Mouse (Mus musculus): Measurements from ENCODE around the gene Sec31b.

Sec31b gene

DNA sequence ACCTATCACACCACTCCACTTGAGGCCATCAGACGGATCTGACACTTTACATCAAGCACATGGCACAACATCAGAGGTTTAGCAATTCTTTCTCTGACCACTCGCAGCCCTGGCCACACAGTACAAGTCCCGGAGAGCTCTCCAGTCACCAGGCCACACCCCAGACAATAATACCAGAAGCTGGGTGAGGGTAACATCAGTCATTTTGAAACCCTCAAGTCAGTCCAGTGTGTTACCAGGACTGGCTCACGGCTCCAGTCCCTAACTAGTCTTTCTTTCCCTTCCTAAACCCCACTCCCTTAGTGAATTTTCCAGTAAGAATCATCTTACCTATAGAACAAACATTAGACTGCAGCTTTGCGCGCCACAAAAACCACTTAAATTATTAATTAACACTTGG is 15.6 kb downstream of the Sec31b start:
- DNase-seq = no peak

DNA sequence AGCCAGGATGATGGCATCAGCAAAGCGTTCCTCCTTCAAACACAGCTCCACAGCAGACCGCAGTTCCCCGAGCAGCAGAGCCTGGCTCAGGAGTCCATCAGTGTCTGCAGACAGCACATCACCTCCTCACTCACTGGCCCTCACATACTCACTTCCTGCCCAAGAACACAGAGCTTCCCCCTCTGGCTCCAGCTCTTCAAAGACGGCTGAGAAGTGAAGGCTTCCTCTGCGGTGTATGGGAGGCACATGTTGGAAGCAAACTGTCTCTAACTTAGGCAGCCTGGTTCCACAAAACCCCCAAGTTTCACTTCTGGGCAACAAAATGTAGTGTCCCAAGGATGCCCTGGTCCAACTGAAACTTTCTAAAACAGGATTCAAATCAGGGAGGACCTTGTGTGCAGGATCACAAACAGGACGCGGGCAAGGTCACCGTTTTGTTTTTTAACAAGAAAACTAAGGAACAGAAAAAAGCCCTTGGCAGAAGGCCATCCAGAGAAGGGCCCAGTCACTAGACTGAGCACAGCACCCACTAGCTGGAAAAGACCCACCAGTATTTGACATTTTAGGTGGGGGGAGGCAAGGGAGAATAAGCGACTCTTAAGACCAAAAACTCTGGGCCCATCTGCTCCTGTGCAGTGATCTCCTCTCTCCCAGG is 20.0 kb downstream of the Sec31b start:
- no peak for DNase-seq

DNA sequence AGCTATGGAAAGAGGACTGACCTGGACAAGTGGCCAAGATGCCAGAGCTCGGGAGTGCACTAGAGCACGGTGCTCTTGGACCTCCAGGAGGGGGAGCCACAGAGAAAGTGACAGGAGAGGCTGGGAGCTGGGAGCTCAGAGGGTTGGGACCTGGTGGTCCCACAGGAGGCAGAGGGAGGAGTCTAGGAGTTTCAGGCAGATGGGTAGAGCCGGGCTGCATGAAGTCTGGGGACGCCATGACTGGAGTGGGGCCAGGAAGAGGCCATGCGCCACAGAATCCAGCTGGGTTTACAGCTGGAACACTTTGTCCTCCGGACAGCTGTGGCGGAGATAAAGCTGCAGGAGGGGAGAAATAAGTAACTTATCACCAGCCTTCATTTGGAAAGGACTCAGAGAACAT is 26.5 kb downstream of the Sec31b start:
- DNase-seq = peak; percentile 74

- no peak for DNase-seq
Observed at GRCm38 (mm10) chr19:44517996-44518768, 27.5 kb downstream of the Sec31b start.

DNA sequence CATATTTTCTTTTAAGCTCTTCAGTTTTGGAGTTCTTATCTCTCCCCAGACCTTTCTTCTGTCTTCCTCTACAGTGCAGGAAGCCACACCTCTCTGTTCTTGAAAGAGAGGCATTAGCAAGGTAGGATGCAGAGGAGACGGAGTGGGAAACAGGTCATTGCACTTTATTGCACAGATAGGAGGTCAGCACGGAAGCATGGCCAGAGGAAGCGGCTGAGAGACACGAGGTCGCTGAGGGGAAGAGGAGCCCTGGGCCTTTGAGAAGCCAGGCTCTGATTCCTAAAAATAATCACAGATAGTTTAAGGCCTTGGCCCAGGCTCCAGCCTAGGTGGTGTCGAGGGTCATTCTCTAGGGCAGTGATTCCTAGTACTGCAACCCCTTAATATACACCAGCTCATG is 29.9 kb downstream of the Sec31b start:
- DNase-seq = no peak

- no peak for DNase-seq
Observed at GRCm38 (mm10) chr19:44514521-44515451, 30.9 kb downstream of the Sec31b start.

- DNase-seq = no peak
Observed at GRCm38 (mm10) chr19:44513921-44514482, 31.7 kb downstream of the Sec31b start.

DNA sequence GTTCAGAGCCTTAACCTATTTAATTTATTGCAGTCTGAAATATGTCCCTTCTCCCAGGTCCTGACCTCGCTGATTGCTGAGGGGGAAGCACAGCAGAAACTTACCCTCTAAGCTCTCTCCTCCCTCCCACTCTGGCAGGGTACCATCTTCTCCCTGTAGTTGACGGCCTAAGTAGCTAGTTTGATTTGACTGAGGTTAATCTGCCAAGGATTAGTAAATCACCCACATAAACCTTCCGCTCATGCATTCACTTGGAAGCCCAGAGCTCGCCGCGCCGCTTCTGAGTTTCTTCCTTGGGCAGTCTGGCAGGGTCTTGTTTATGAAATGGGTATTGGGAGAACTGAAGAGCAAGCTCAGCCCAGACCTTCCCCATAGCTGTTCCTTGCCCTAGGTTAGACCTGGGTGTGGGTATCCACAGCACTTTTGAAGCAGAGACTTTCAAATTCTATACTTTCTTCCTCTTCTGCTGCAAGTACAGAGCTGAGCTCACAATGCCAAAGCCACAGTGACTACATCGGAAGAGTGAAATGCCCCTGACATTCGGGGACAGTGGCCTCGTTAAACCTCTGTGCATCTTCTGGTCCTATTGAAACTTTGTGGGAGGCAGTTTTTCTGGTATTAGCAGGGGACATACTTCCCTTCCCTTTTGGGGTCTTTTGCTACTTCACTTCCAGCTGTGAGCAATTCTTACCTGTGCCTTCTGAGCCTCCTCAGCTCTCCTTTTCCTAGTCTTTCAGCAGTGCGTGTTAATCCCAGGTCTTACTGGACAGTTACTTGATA is 32.4 kb downstream of the Sec31b start:
- no peak for DNase-seq

GRCm38 (mm10) chr19:44512601-44513000 is 33.1 kb downstream of the Sec31b start:
- no peak for DNase-seq

DNA sequence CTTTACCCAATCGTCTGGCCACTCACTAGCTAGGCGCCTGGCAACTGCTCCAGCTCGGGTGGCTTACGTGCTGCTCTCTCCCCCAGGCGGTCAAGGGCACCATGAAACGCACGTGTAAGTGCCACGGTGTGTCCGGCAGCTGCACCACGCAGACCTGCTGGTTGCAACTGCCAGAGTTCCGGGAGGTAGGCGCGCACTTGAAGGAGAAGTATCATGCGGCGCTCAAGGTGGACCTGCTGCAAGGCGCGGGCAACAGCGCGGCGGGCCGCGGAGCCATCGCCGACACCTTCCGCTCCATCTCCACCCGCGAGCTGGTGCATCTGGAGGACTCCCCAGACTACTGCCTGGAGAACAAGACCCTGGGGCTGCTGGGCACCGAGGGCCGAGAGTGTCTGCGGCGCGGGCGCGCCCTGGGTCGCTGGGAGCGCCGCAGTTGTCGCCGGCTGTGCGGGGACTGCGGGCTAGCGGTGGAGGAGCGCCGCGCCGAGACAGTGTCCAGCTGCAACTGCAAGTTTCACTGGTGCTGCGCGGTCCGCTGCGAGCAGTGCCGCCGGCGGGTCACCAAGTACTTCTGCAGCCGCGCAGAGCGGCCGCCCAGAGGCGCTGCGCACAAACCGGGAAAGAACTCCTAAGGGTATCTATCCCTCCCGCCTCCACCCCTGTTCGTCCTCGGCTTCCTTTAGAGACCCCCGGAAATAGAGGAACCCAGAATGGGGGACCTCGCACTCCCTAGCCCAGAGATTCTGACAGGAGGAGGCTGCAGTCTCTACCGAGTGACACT is 34.0 kb downstream of the Sec31b start:
- DNase-seq = peak; percentile 51

DNA sequence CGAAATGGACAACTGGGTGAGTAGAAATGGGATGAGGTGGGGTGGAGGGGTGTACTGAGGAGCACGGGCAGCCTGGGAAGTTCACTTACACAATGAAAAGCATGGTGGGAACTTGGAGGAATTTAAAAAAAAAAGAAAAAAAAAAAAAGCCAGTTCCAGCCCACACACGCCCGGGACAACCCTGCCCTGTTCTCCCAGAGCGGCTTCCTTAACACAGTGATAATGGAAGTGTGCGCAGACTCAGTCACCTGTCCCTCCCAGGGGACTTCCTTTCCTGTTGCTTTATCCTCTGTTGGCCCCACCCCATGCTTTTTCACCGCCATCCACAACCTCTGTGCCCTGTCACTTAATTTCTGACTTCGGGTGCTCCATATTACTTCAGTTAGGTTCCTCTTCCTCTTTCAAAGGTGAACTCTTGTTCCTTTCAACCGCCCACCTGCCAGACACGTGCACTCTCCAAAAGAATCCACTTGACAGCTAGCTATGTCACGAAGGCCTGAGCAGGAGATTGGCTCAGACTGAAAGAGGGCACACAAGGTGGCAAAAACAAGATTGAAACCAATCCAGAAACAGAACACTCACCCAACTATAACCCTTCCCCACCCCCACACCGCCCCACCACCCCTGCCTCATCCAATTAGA is 35.0 kb downstream of the Sec31b start:
- no peak for DNase-seq

DNA sequence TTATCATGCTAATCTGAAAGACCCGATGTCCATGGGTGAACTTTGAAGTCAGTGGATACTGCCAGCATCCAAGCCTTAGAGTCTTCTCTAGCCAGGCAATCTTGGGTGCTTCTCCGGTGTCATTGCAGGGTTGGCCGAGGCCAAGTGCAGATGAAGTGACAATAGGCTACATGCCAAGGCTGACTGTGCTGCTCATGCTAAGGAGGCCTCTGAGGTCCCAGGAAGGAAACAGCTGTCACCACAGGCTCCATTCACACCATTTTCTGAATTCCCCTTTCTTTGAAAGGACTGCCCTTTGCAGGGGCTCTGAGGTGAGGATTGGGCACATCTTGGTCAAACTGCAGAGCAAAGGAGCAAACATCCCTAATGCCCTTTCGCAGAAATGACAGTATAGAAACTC is 42.9 kb downstream of the Sec31b start:
- DNase-seq = no peak

- no peak for DNase-seq
Observed at GRCm38 (mm10) chr19:44501925-44502324, 43.7 kb downstream of the Sec31b start.

DNA sequence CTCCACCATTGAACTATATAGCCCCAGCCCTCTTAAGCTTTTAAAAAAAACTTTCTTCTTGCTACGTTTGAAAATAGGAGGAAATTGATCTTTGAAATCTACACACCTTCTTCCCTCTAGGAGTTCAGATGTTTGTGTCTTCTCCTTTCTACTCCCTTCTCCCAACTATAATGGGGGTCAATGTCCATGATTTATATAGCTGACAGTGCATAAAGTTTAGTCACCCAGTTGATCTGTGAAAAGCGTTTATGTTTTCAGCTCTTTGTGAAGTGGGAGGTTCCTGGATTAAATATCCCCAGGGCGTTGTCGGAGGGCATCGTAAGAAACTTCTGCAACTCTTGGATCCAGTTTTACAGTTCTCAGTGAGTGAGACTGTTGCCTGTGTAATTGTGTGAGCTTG is 45.4 kb downstream of the Sec31b start:
- DNase-seq = no peak

DNA sequence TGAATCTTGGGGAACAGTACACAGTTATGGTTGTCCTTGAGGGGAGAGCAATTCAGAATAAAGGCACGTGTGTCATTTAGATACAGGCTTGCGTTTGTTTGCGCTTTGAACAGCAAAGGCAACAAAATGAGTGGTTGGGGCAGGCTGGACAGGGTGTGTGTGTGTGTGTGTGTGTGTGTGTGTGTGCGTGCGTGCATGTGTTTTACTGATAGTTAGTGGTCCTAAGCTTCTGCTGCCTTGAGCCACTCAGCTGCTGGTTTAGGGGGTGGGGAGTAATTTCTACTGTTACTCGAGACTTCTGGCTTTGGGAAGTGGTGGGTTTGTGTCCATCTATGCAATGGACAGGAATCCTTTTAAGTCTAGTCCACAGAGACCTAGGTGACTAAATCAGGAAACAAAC is 46.7 kb downstream of the Sec31b start:
- DNase-seq = no peak

DNA sequence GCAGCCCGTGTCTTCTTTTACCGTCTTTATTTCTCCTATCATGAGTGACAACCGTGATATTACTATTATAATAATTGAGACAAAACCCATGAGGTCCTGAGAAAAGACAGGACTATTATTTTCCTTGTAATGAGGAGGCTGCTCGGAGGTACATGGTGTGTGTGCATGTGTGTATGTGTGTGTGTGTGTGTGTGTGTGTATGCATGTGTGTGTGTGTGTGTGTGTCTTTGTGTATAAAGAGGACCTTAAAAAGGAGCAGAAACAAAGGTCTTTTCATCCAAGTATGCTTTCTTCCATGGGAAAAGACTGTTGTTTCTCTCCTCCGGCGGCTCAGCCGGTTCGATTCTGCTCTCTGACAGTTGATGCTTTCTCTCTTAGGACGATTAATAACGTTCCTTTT is 48.7 kb downstream of the Sec31b start:
- no peak for DNase-seq

- DNase-seq = no peak
Observed at GRCm38 (mm10) chr19:44496511-44496910, 49.2 kb downstream of the Sec31b start.

GRCm38 (mm10) chr19:44493128-44493527 is 52.5 kb downstream of the Sec31b start, which contains the start of gene Wnt8b:
TSS of gene Wnt8b (plus strand) at chr19:44493472.
- no peak for DNase-seq

DNA sequence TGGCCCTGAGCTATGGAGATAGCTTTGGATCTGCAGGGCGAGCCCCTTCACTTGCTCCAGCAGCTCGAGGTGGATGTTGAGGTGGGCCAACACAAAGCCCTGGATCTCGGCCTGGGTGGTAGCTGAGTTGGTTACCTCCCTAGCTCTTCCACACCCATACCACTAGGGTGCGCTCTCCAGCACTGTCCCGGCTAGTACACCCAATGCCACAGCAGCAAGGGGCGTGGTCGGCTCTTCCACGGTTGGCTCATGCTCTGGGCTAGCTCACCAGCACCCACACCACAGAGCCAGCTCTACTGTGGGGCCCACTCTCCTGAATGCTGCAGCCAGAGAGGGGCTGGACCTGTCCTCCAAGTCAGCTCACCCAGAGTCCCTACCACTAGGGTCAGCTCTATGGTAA is 58.4 kb downstream of the Sec31b start:
- peak; percentile 57 for DNase-seq

DNA sequence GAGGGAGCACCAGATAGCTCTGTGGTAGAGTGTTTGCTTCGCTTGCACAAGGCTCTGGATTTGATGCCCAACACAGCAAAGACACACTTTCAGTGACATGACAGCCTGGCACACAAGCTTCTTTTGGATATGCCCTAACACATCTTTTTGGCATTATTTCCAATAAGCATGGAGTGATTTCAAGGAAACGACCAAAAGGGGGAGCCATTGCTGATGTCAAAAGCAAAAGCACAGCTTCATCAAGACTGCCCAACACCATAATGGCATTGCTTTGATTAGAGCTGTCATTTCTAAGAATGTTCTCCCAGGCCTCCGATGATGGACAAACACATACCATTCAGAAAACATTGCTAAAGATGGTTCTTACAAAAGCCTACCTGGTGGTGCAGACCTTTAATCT is 69.1 kb downstream of the Sec31b start:
- DNase-seq = peak; percentile 33

GRCm38 (mm10) chr19:44475268-44475667 is 70.4 kb downstream of the Sec31b start:
- DNase-seq = no peak
